Mouse (Mus musculus) lung, postnatal 0 days (tissue): ENCODE data around the gene Spink2. TPM values are rescaled to one million over a fixed set of nuclear protein-coding genes. Genes with fewer than 3 reads are reported as not detected.

Source experiments
- ATAC-seq: fragments of 200-750 bp; cut with Nextera tagmentation; 2 replicates; pipeline ENCODE4 v1.8.0; 2017; ENCODE audit warnings: moderate library complexity
- DNase-seq: peaks from one replicate; pipeline ENCODE4 v3.0.0-alpha.2; 2016; ENCODE audit warnings: low spot score
- H3K27ac ChIP-seq: fragments of 300-500 bp; sonication (generic); 2 replicates; pipeline ENCODE4 v1.5.1; 2014; ENCODE audit warnings: antibody characterized with exemption, mild to moderate bottlenecking, low read length, mixed read lengths
- H3K27me3 ChIP-seq: fragments of 300-500 bp; sonication (generic); replicated peaks from 2 replicates; pipeline ENCODE4 v1.6.1; 2014; ENCODE audit warnings: low read length, mixed read lengths; ENCODE audit not compliant: insufficient read depth
- H3K36me3 ChIP-seq: fragments of 300-500 bp; sonication (generic); 2 replicates; pipeline ENCODE4 v1.6.1; 2014; ENCODE audit warnings: low read length, mixed read lengths; ENCODE audit not compliant: insufficient read depth
- H3K4me1 ChIP-seq: fragments of 300-500 bp; sonication (generic); 2 replicates; pipeline ENCODE4 v1.6.1; 2014; ENCODE audit warnings: antibody characterized with exemption, low read depth, low read length, mixed read lengths; ENCODE audit not compliant: insufficient read depth
- H3K4me2 ChIP-seq: fragments of 300-500 bp; sonication (generic); replicated peaks from 2 replicates; pipeline ENCODE4 v1.6.1; 2014; ENCODE audit warnings: low read depth, mild to moderate bottlenecking, low read length, moderate library complexity, mixed read lengths
- H3K4me3 ChIP-seq: fragments of 300-500 bp; sonication (generic); 2 replicates; pipeline ENCODE4 v1.5.1; 2014; ENCODE audit warnings: low read depth, low read length
- H3K9ac ChIP-seq: fragments of 300-500 bp; sonication (generic); replicated peaks from 2 replicates; pipeline ENCODE4 v1.6.1; 2014; ENCODE audit warnings: low read depth, mild to moderate bottlenecking
- H3K9me3 ChIP-seq: fragments of 300-500 bp; sonication (generic); 2 replicates; pipeline ENCODE4 v1.6.1; 2016; ENCODE audit warnings: low read length, mixed read lengths
- CTCF ChIP-seq: IDR thresholded peaks from 2 replicates; pipeline ENCODE4 v1.5.1; 2016; ENCODE audit warnings: antibody characterized with exemption, mild to moderate bottlenecking
- EP300 ChIP-seq: IDR thresholded peaks from 2 replicates; pipeline ENCODE4 v1.6.1; 2016; ENCODE audit warnings: antibody characterized with exemption, mild to moderate bottlenecking, control low read depth
- WGBS: fragments of 180-500 bp; shearing (Covaris S2); extraction: QIAGEN DNeasy Blood & Tissue Kit; methylation state at CpG from one replicate; pipeline ENCODE4 v1.1.7; 2014; 5-methylcytosine and 5-hydroxymethylcytosine counted together
- polyA plus RNA-seq: library from polyadenylated mRNA; unstranded; fragments of >200 nt; fragmentation: Nextera tagmentation; extraction: Ambion mirVana; gene quantifications from 2 replicates; pipeline ENCODE4 v1.2.1, GENCODE M21; 2015

Spink2 gene
- polyA plus RNA-seq, 1 experiment from 2014 or later = 8.5 TPM

GRCm38 (mm10) chr5:77162566-77162965, 48.7 kb downstream of the Spink2 start:
- no peak overlapping the region for H3K4me3 ChIP-seq
- H3K9me3 ChIP-seq = no peaks in the 10 kb centered on the region
- H3K4me2 ChIP-seq = no peak overlapping the region
- DNase-seq (no peak), ATAC-seq (no peak)
- 88% methylated on average over 3 of the region's 3 CpGs for WGBS
- H3K27me3 ChIP-seq = no peaks in the 10 kb centered on the region
- H3K9ac ChIP-seq = no peak overlapping the region
- TF ChIP-seq EP300 (no peak), CTCF (no peak)
- no peaks in the 10 kb centered on the region for H3K4me1 ChIP-seq
- no peaks in the 10 kb centered on the region for H3K36me3 ChIP-seq
- no peak overlapping the region for H3K27ac ChIP-seq

DNA sequence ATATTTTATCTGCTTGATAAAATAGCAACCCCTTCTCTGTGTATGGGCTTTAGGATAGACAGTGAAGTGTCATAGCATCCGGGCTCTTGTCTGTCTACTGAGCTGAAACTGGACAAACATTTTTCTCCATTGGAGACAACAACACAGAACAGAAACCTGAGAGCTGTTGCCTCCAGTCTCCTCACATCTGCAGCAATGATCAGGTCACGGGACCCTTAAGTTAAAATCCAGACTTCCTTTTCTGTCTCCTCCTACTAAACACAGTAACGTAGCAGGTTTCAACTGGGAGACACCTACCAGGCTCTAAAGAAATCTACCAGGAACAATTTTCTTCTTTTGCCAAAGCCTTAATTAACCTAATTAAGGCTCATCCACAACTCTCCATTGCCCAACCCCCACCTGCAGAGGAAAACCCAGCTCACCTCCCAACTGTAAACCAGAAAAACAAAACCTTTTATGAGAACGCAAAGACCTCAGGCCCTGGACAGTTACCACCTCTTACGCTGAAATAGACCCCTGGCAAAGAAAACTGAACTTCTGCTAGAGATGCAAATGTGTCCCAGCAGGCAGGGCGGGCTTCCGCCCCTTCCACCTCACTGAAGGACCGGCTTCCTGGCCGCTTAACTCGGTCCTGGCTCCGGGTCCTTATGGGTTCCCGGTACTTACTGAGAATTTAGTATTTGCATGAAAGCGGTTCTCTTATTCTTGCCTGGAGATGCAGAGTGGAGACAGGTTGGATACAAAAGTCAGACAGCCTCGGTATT, 53.3 kb downstream of the Spink2 start:
- no peak overlapping the region for H3K9ac ChIP-seq
- H3K4me3 ChIP-seq = no peak overlapping the region
- ATAC-seq (no peak), DNase-seq (no peak)
- 42% methylated on average over 14 of the region's 14 CpGs for WGBS
- H3K27ac ChIP-seq = no peak overlapping the region
- H3K9me3 ChIP-seq = no peaks in the 10 kb centered on the region
- TF ChIP-seq CTCF = no peak
- no peak for TF ChIP-seq EP300
- H3K27me3 ChIP-seq = no peaks in the 10 kb centered on the region
- H3K36me3 ChIP-seq = no peaks in the 10 kb centered on the region
- no peak overlapping the region for H3K4me2 ChIP-seq
- peaks cover 7% of the 10 kb centered on the region; the same call in 1 of the 2 replicates for H3K4me1 ChIP-seq

DNA sequence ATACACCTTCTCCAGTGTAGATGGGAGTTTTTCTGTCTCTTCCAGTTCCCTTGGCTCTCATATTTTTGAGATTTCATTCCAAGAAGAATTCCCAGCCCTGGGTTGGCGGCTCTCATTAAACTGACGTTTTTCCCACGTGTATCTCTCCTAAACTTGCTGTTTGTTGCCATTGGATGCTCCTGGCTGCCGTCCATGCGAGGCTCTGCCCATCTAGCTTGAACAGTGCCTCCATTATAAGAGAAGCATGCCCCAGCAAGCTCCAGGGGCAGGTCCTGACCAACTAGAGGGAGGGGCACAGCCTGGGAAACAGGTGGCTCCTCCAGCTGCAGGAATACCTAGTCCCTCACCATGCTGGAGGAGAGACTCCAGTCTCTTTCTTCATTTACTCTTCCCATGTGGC, 54.3 kb downstream of the Spink2 start:
- DNase-seq = no peak
- no peak for ATAC-seq
- H3K27ac ChIP-seq = 0 out of 2 replicates have a peak overlapping the region, but pooled peaks have one; percentile 43

GRCm38 (mm10) chr5:77155526-77155925, 55.7 kb downstream of the Spink2 start:
- WGBS = 64% methylated on average over 12 of the region's 12 CpGs
- no peak overlapping the region for H3K9ac ChIP-seq
- TF ChIP-seq CTCF = no peak
- peak; percentile 7; the same call in 1 of the 2 replicates for TF ChIP-seq EP300
- no peaks in the 10 kb centered on the region for H3K9me3 ChIP-seq
- peak overlapping the region; percentile 65 for H3K27ac ChIP-seq
- peak; percentile 72 for DNase-seq
- H3K27me3 ChIP-seq = no peaks in the 10 kb centered on the region
- no peaks in the 10 kb centered on the region for H3K36me3 ChIP-seq
- ATAC-seq = peak; percentile 34
- H3K4me1 ChIP-seq = peaks cover 7% of the 10 kb centered on the region; the same call in 1 of the 2 replicates
- H3K4me3 ChIP-seq = no peak overlapping the region
- H3K4me2 ChIP-seq = no peak overlapping the region

More for the DNA sequence above, 54.3 kb downstream of the Spink2 start:
- H3K27me3 ChIP-seq = no peaks in the 10 kb centered on the region
- no peak overlapping the region for H3K9ac ChIP-seq
- TF ChIP-seq EP300 (no peak), CTCF (no peak)
- no peak overlapping the region for H3K4me2 ChIP-seq
- no peak overlapping the region for H3K4me3 ChIP-seq
- H3K36me3 ChIP-seq = no peaks in the 10 kb centered on the region
- H3K4me1 ChIP-seq = peaks cover 7% of the 10 kb centered on the region; the same call in 1 of the 2 replicates
- 54% methylated on average over 5 of the region's 5 CpGs for WGBS
- H3K9me3 ChIP-seq = no peaks in the 10 kb centered on the region

Other genes with a start within 250 kb of the Spink2 start
- 49.5 and 53.4 TPM in 2 replicates for gene Srp72, start 236.8 kb downstream of the Spink2 start, polyA plus RNA-seq
- not detected in 2 replicates for gene Arl9, start 207.4 kb downstream of the Spink2 start, polyA plus RNA-seq
- gene Thegl, start 195.4 kb downstream of the Spink2 start, polyA plus RNA-seq = 0.80 and 1.2 TPM in 2 replicates
- gene Hopx, start 96.3 kb downstream of the Spink2 start, polyA plus RNA-seq = 49.0 and 49.5 TPM in 2 replicates
- gene Rest, start 54.0 kb upstream of the Spink2 start, polyA plus RNA-seq = 20.4 and 23.5 TPM in 2 replicates
- 11.6 and 13.6 TPM in 2 replicates for gene Noa1, start 98.6 kb upstream of the Spink2 start, polyA plus RNA-seq
- 23.6 and 26.2 TPM in 2 replicates for gene Polr2b, start 98.7 kb upstream of the Spink2 start, polyA plus RNA-seq
- 756 and 780 TPM in 2 replicates for gene Igfbp7, start 196.6 kb upstream of the Spink2 start, polyA plus RNA-seq